Mouse (Mus musculus) hindbrain, embryonic 12.5 days (tissue): ENCODE results near the gene Fnbp1. TPM values are rescaled to one million over a fixed set of nuclear protein-coding genes. Genes with fewer than 3 reads are reported as not detected.
A peak's percentile ranks its signal among the peaks of the same experiment; 100 is the strongest.

Experiments
- ATAC-seq: fragments of 200-750 bp; cut with Nextera tagmentation; 2 replicates; pipeline ENCODE4 v1.8.0; 2017; ENCODE audit warnings: moderate TSS enrichment; ENCODE audit not compliant: low FRiP score
- H3K27ac ChIP-seq: fragments of 300-500 bp; sonication (generic); 2 replicates; pipeline ENCODE4 v1.5.1; 2016; ENCODE audit warnings: mild to moderate bottlenecking
- H3K27me3 ChIP-seq: fragments of 300-500 bp; sonication (generic); 2 replicates; pipeline ENCODE4 v1.6.1; 2016; ENCODE audit warnings: mild to moderate bottlenecking
- H3K36me3 ChIP-seq: fragments of 300-500 bp; sonication (generic); 2 replicates; pipeline ENCODE4 v1.6.1; 2016; ENCODE audit warnings: mild to moderate bottlenecking
- H3K4me1 ChIP-seq: fragments of 300-500 bp; sonication (generic); 2 replicates; pipeline ENCODE4 v1.6.1; 2016
- H3K4me2 ChIP-seq: fragments of 300-500 bp; sonication (generic); replicated peaks from 2 replicates; pipeline ENCODE4 v1.6.1; 2016; ENCODE audit warnings: mild to moderate bottlenecking
- H3K4me3 ChIP-seq: fragments of 300-500 bp; sonication (generic); 2 replicates; pipeline ENCODE4 v1.5.1; 2016; ENCODE audit warnings: mild to moderate bottlenecking
- H3K9ac ChIP-seq: fragments of 300-500 bp; sonication (generic); 2 replicates; pipeline ENCODE4 v1.6.1; 2016; ENCODE audit warnings: mild to moderate bottlenecking, moderate library complexity
- H3K9me3 ChIP-seq: fragments of 300-500 bp; sonication (generic); replicated peaks from 2 replicates; pipeline ENCODE4 v1.6.1; 2016; ENCODE audit warnings: mild to moderate bottlenecking
- WGBS: fragments of 180-500 bp; shearing (Covaris S2); methylation state at CpG from one replicate; pipeline ENCODE4 v1.1.7; 2016; 5-methylcytosine and 5-hydroxymethylcytosine counted together
- polyA plus RNA-seq: library from polyadenylated mRNA; unstranded; fragments of >200 nt; fragmentation: Nextera tagmentation; extraction: Ambion mirVana; gene quantifications from 2 replicates; pipeline ENCODE4 v1.2.1, GENCODE M21; 2016

Gene Fnbp1
- polyA plus RNA-seq, 1 experiment from 2014 or later = 18.7 TPM

- Histone ChIP-seq H3K4me1 (peaks cover 22% of the 10 kb centered on the region), H3K36me3 (peaks cover 10% of the 10 kb centered on the region), H3K4me2 (no peak overlapping the region), H3K4me3 (no peak overlapping the region), H3K27ac (peak overlapping the region; percentile 88), H3K9me3 (0 out of 2 replicates have a peak, but pooled peaks cover 3% of the 10 kb centered on the region), H3K27me3 (no peaks in the 10 kb centered on the region), H3K9ac (no peak overlapping the region; the same call in 1 of the 2 replicates)
- no peak for ATAC-seq
- WGBS = 61% methylated on average over 4 of the region's 4 CpGs
Measured at GRCm38 (mm10) chr2:31069114-31069445, 72.7 kb downstream of the Fnbp1 start.

- Histone ChIP-seq H3K27me3 (no peaks in the 10 kb centered on the region), H3K4me2 (0 out of 2 replicates have a peak overlapping the region, but pooled peaks have one; percentile 9), H3K27ac (peak overlapping the region; percentile 88), H3K36me3 (peaks cover 12% of the 10 kb centered on the region), H3K4me3 (no peak overlapping the region), H3K9ac (peak overlapping the region; percentile 20; the same call in 1 of the 2 replicates), H3K9me3 (0 out of 2 replicates have a peak, but pooled peaks cover 3% of the 10 kb centered on the region), H3K4me1 (peaks cover 22% of the 10 kb centered on the region)
- ATAC-seq = peak; percentile 78
- WGBS = 5% methylated on average over 13 of the region's 13 CpGs
Measured at GRCm38 (mm10) chr2:31068246-31069113, 73.3 kb downstream of the Fnbp1 start.

GRCm38 (mm10) chr2:31067696-31068245 lies 74.0 kb downstream of the Fnbp1 start:
- Histone ChIP-seq H3K4me2 (0 out of 2 replicates have a peak overlapping the region, but pooled peaks have one; percentile 9), H3K4me3 (no peak overlapping the region), H3K27me3 (no peaks in the 10 kb centered on the region), H3K4me1 (peaks cover 22% of the 10 kb centered on the region), H3K36me3 (peaks cover 7% of the 10 kb centered on the region), H3K9ac (0 out of 2 replicates have a peak overlapping the region, but pooled peaks have one; percentile 20), H3K9me3 (0 out of 2 replicates have a peak, but pooled peaks cover 3% of the 10 kb centered on the region), H3K27ac (peak overlapping the region; percentile 88)
- peak; percentile 58 for ATAC-seq
- 44% methylated on average over 6 of the region's 7 CpGs for WGBS

- WGBS = 81% methylated on average over 13 of the region's 13 CpGs
- peak overlapping the region; percentile 88 for H3K27ac ChIP-seq
Measured at GRCm38 (mm10) chr2:31067059-31067595, 74.7 kb downstream of the Fnbp1 start.

GRCm38 (mm10) chr2:31066019-31066789 lies 75.6 kb downstream of the Fnbp1 start:
- Histone ChIP-seq H3K4me1 (peaks cover 22% of the 10 kb centered on the region), H3K36me3 (peaks cover 2% of the 10 kb centered on the region; the same call in 1 of the 2 replicates), H3K9me3 (no peaks in the 10 kb centered on the region), H3K27ac (peak overlapping the region; percentile 88; the same call in 1 of the 2 replicates), H3K27me3 (no peaks in the 10 kb centered on the region), H3K4me2 (no peak overlapping the region), H3K4me3 (no peak overlapping the region), H3K9ac (no peak overlapping the region)
- no peak for ATAC-seq
- 83% methylated on average over 11 of the region's 11 CpGs for WGBS

More at GRCm38 (mm10) chr2:31067059-31067595, 74.7 kb downstream of the Fnbp1 start:
- peaks cover 2% of the 10 kb centered on the region; the same call in 1 of the 2 replicates for H3K36me3 ChIP-seq
- H3K4me1 ChIP-seq = peaks cover 22% of the 10 kb centered on the region
- no peaks in the 10 kb centered on the region for H3K9me3 ChIP-seq
- ATAC-seq = no peak
- H3K9ac ChIP-seq = 0 out of 2 replicates have a peak overlapping the region, but pooled peaks have one; percentile 18
- H3K4me2 ChIP-seq = no peak overlapping the region
- no peak overlapping the region for H3K4me3 ChIP-seq
- no peaks in the 10 kb centered on the region for H3K27me3 ChIP-seq

GRCm38 (mm10) chr2:31061868-31062628 lies 79.8 kb downstream of the Fnbp1 start:
- H3K27ac ChIP-seq = no peak overlapping the region
- H3K9me3 ChIP-seq = no peaks in the 10 kb centered on the region
- no peaks in the 10 kb centered on the region for H3K27me3 ChIP-seq
- H3K36me3 ChIP-seq = peaks cover 2% of the 10 kb centered on the region; the same call in 1 of the 2 replicates
- H3K4me1 ChIP-seq = peaks cover 5% of the 10 kb centered on the region; the same call in 1 of the 2 replicates
- H3K4me2 ChIP-seq = no peak overlapping the region
- ATAC-seq = no peak
- 94% methylated on average over 10 of the region's 10 CpGs for WGBS
- H3K4me3 ChIP-seq = no peak overlapping the region
- no peak overlapping the region for H3K9ac ChIP-seq

GRCm38 (mm10) chr2:31060787-31061730 lies 80.7 kb downstream of the Fnbp1 start:
- Histone ChIP-seq H3K4me1 (no peaks in the 10 kb centered on the region), H3K9ac (no peak overlapping the region), H3K36me3 (peaks cover 9% of the 10 kb centered on the region), H3K9me3 (no peaks in the 10 kb centered on the region), H3K27ac (no peak overlapping the region), H3K27me3 (no peaks in the 10 kb centered on the region), H3K4me3 (no peak overlapping the region), H3K4me2 (no peak overlapping the region)
- no peak for ATAC-seq
- 83% methylated on average over 28 of the region's 28 CpGs for WGBS

GRCm38 (mm10) chr2:31060271-31060670 lies 81.5 kb downstream of the Fnbp1 start:
- WGBS = 100% methylated on average over 1 of the region's 1 CpGs
- H3K4me2 ChIP-seq = no peak overlapping the region
- H3K27ac ChIP-seq = no peak overlapping the region
- H3K4me3 ChIP-seq = no peak overlapping the region
- H3K36me3 ChIP-seq = peaks cover 17% of the 10 kb centered on the region
- no peaks in the 10 kb centered on the region for H3K4me1 ChIP-seq
- ATAC-seq = no peak
- no peaks in the 10 kb centered on the region for H3K9me3 ChIP-seq
- no peaks in the 10 kb centered on the region for H3K27me3 ChIP-seq
- H3K9ac ChIP-seq = no peak overlapping the region

- Histone ChIP-seq H3K4me1 (no peaks in the 10 kb centered on the region), H3K9ac (no peak overlapping the region), H3K27me3 (no peaks in the 10 kb centered on the region), H3K4me3 (no peak overlapping the region), H3K9me3 (no peaks in the 10 kb centered on the region), H3K36me3 (peaks cover 27% of the 10 kb centered on the region), H3K27ac (no peak overlapping the region), H3K4me2 (no peak overlapping the region)
- no peak for ATAC-seq
- 94% methylated on average over 4 of the region's 4 CpGs for WGBS
Measured at GRCm38 (mm10) chr2:31058443-31058842, 83.4 kb downstream of the Fnbp1 start.

- Histone ChIP-seq H3K9ac (no peak overlapping the region), H3K36me3 (peaks cover 33% of the 10 kb centered on the region), H3K4me1 (no peaks in the 10 kb centered on the region), H3K4me2 (no peak overlapping the region), H3K27ac (no peak overlapping the region), H3K27me3 (no peaks in the 10 kb centered on the region), H3K9me3 (no peaks in the 10 kb centered on the region), H3K4me3 (no peak overlapping the region)
- 69% methylated on average over 6 of the region's 6 CpGs for WGBS
- no peak for ATAC-seq
Measured at GRCm38 (mm10) chr2:31057549-31058177, 84.1 kb downstream of the Fnbp1 start.
